Mouse (Mus musculus) hindbrain, embryonic 14.5 days (tissue): ENCODE measurements around the gene Smndc1. TPM values are rescaled to one million over a fixed set of nuclear protein-coding genes. Genes with fewer than 3 reads are reported as not detected.
"Not testable (repeated sequence)": the region's sequence is repeated elsewhere in the genome, so short reads cannot be mapped to it uniquely, and the experiment has no call there.

Experiments used
- ATAC-seq: fragments of 200-750 bp; cut with Nextera tagmentation; 2 replicates; pipeline ENCODE4 v1.8.0; 2017; ENCODE audit warnings: moderate number of reproducible peaks, mild to moderate bottlenecking, moderate TSS enrichment, moderate library complexity; ENCODE audit not compliant: low FRiP score
- DNase-seq: peaks from one replicate; pipeline ENCODE4 v3.0.0-alpha.2; 2015; ENCODE audit warnings: low spot score
- H3K27ac ChIP-seq: fragments of 300-500 bp; sonication (generic); 2 replicates; pipeline ENCODE4 v1.5.1; 2014; ENCODE audit warnings: mild to moderate bottlenecking, moderate library complexity
- H3K27me3 ChIP-seq: fragments of 300-500 bp; sonication (generic); 2 replicates; pipeline ENCODE4 v1.6.1; 2014; ENCODE audit warnings: mild to moderate bottlenecking, low read length, mixed read lengths; ENCODE audit not compliant: control insufficient read depth, insufficient read depth
- H3K36me3 ChIP-seq: fragments of 300-500 bp; sonication (generic); replicated peaks from 2 replicates; pipeline ENCODE4 v1.6.1; 2014; ENCODE audit not compliant: control insufficient read depth, insufficient read depth
- H3K4me1 ChIP-seq: fragments of 300-500 bp; sonication (generic); replicated peaks from 2 replicates; pipeline ENCODE4 v1.6.1; 2014; ENCODE audit warnings: antibody characterized with exemption, low read length, mixed read lengths; ENCODE audit not compliant: control insufficient read depth, insufficient read depth
- H3K4me2 ChIP-seq: fragments of 300-500 bp; sonication (generic); replicated peaks from 2 replicates; pipeline ENCODE4 v1.6.1; 2014; ENCODE audit warnings: mild to moderate bottlenecking, moderate library complexity
- H3K4me3 ChIP-seq: fragments of 300-500 bp; sonication (generic); replicated peaks from 2 replicates; pipeline ENCODE4 v1.5.1; 2014; ENCODE audit warnings: mild to moderate bottlenecking, low read length
- H3K9ac ChIP-seq: fragments of 300-500 bp; sonication (generic); 2 replicates; pipeline ENCODE4 v1.6.1; 2014
- H3K9me3 ChIP-seq: fragments of 300-500 bp; sonication (generic); 2 replicates; pipeline ENCODE4 v1.6.1; 2016; ENCODE audit warnings: low read length; ENCODE audit not compliant: control insufficient read depth
- WGBS: fragments of 180-500 bp; shearing (Covaris S2); extraction: QIAGEN DNeasy Blood & Tissue Kit; methylation state at CpG from one replicate; pipeline ENCODE4 v1.1.7; 2014; 5-methylcytosine and 5-hydroxymethylcytosine counted together
- polyA plus RNA-seq: library from polyadenylated mRNA; unstranded; fragments of >200 nt; fragmentation: Nextera tagmentation; extraction: Ambion mirVana; gene quantifications from 2 replicates; pipeline ENCODE4 v1.2.1, GENCODE M21; 2014

Smndc1 gene
- polyA plus RNA-seq, 1 experiment from 2014 or later = 35.6 TPM

DNA sequence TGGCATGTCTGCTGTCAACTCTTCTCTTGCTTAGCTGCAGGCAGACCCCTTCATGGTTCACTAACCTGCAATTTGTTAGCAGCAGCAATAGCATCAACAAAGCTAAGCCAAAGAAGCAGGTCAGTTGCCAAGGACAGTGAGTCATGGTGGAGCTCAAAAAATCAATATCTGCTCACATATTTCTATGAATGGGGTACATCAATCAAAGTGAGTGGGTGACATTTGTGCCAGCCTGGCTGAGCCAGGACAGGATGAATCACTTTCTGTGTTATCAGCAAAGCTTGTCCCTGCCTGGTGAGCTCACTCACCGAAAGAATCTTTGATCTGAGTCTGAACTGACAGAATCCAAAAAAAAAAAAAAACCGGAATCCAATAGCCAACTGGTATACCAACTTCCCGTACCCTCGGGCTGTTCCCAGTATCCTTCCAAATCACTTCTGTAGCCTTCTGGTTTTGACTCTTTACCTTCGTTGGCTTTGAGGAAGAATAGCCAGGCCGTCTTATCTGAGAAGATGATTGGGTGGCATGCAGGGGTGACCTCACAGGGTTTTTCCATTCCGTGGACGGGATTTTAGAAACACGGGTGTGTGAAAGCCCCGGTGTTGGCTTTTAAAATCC lies 13.9 kb upstream of the Smndc1 start:
- Histone ChIP-seq H3K27me3 (no peaks in the 10 kb centered on the region), H3K27ac (no peak overlapping the region; the same call in 1 of the 2 replicates), H3K36me3 (no peaks in the 10 kb centered on the region), H3K4me1 (no peaks in the 10 kb centered on the region), H3K4me2 (no peak overlapping the region), H3K9ac (no peak overlapping the region), H3K4me3 (no peak overlapping the region), H3K9me3 (no peaks in the 10 kb centered on the region)
- DNase-seq (no peak), ATAC-seq (no peak)
- WGBS = 85% methylated on average over 10 of the region's 10 CpGs

DNA sequence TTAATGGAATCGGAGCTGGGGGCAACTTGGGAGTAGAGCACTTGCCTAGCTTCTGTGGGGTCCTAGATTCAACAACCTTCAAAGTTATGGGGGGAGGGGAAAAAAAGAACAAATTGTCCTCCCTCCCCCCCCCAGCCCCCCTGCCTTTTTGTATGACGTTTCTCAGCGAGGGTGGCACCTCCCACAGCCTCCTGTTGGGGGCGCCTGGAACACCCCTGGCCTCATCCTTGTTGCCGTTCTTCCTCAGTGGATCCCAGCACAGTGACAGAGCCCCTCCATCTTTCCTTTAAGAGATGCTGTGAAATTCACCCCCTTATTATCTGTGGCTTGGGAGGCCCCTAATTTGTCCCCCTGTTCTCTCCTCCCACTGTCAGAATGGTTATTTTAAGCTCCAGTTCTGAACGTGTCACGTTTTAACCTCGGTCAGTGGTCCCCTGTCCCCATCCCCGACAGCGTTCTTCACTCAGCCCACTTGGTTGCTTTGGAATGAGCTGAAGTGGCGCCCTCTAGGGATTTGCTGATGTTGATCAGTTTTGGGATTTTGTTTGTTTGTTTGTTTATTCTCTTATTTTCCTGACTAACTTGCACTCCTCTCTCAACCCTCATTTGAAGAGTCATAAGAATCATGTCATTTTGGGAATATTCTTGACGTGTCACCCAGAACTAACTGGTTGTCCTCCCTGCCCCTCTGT lies 12.5 kb upstream of the Smndc1 start:
- H3K4me3 ChIP-seq = no peak overlapping the region
- H3K36me3 ChIP-seq = no peaks in the 10 kb centered on the region
- H3K4me2 ChIP-seq = no peak overlapping the region
- DNase-seq (no peak), ATAC-seq (no peak)
- H3K27me3 ChIP-seq = no peaks in the 10 kb centered on the region
- H3K27ac ChIP-seq = no peak overlapping the region
- WGBS = 54% methylated on average over 12 of the region's 12 CpGs
- H3K4me1 ChIP-seq = no peaks in the 10 kb centered on the region
- no peak overlapping the region for H3K9ac ChIP-seq
- H3K9me3 ChIP-seq = no peaks in the 10 kb centered on the region

DNA sequence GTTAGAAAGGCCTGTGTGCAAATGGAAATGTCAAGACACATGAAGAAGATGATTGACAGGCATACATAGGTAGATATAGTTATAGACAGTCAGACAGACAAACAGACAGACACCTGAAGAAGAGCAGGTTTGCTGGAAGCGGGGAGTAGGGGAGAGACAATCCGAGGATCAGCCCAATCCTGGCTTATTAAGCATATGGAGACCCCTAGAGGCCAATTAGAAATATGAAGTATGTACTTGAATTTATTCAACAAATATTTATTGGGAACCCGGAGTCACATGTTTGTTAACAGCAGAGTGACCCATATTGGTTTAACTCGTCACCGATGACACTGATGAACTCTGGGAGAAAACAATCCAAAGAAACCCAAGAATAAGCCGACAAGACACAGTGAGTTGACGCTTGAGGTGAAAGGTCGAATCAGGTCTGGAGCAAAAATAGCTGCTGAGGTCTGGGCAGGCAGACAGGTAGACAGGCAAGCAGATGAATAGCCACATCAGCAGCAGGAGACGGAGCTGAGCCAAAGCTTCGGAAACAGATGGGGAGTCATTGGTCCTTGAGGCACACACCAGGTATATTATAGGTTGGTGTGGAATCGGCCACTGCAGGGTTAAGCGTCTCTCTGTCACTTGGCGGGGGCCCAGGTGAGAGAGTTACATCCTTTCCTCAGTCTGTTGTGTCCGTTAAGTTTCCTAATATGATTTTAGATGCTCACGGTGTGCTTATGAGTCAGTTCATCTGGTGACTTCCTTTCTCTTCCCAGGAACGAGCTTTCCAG lies 10.1 kb upstream of the Smndc1 start:
- H3K4me3 ChIP-seq = no peak overlapping the region
- H3K36me3 ChIP-seq = no peaks in the 10 kb centered on the region
- no peaks in the 10 kb centered on the region for H3K4me1 ChIP-seq
- H3K4me2 ChIP-seq = no peak overlapping the region
- WGBS = 87% methylated on average over 16 of the region's 16 CpGs
- DNase-seq (no peak), ATAC-seq (no peak)
- H3K9ac ChIP-seq = no peak overlapping the region
- no peaks in the 10 kb centered on the region for H3K9me3 ChIP-seq
- H3K27me3 ChIP-seq = no peaks in the 10 kb centered on the region
- H3K27ac ChIP-seq = no peak overlapping the region

DNA sequence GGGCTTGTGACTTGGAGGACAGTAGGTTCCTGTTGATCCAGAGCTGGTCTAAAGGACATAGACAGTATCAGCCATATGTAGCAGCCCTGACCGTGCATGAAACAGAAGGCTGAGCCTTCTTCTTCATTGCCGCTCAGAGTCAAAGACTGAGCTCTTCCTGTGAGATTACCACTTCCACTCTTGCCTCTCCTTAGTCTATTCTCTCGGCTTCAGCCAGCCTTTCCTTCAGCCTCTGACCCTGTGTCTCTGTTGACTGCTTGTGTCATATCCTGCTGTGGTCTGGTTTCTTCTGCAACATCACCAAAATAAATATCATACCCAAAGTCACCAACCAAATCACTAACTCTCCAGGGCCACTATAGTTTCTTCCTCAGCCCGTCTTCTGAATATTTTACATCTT lies 8.8 kb upstream of the Smndc1 start:
- no peak overlapping the region for H3K4me2 ChIP-seq
- H3K9me3 ChIP-seq = no peaks in the 10 kb centered on the region
- no peaks in the 10 kb centered on the region for H3K4me1 ChIP-seq
- H3K27me3 ChIP-seq = no peaks in the 10 kb centered on the region
- no peak for DNase-seq
- no peak overlapping the region for H3K4me3 ChIP-seq
- no peaks in the 10 kb centered on the region for H3K36me3 ChIP-seq
- no peak for ATAC-seq
- H3K27ac ChIP-seq = no peak overlapping the region
- H3K9ac ChIP-seq = no peak overlapping the region
- WGBS = 87% methylated on average over 4 of the region's 4 CpGs

DNA sequence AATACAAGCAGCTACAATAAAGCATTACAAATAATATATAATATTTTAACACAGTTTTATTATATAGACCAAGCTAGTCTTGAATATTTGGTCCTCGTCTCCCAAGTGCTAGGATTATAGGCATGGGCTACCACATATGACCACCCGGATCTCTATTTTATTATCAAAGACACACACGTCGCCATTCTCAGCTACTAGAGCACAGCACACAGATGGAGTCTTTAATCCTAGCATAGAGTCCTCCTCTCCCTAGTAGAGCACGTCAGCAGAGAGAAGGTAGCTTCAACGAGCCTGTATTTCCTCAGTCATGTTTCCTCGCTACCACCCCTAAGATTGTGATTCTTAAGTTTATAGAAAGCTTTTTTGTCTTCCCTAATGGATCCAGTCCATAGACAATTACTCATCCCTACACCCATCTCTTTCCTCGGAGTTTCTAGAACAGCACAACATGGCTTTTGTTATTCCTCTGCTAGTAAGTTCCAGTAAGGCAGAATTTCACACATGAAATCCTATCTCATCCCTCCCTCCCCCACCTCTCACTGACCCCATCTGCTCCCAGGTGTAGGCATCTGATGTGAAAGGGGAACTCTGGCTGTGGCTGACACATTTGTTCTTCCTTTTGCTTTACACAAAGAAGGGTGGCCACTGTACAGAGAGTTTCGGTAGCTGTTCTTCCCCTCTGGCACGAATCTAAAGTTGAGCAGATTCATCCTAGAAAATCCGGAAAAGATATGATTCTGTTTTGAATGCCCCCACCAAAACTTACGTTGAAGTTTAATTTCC lies 7.3 kb upstream of the Smndc1 start:
- Histone ChIP-seq H3K36me3 (no peaks in the 10 kb centered on the region), H3K9me3 (no peaks in the 10 kb centered on the region), H3K4me2 (no peak overlapping the region), H3K27ac (no peak overlapping the region), H3K4me3 (no peak overlapping the region), H3K27me3 (no peaks in the 10 kb centered on the region), H3K4me1 (no peaks in the 10 kb centered on the region), H3K9ac (no peak overlapping the region)
- ATAC-seq (no peak), DNase-seq (no peak)
- WGBS = 84% methylated on average over 12 of the region's 12 CpGs

DNA sequence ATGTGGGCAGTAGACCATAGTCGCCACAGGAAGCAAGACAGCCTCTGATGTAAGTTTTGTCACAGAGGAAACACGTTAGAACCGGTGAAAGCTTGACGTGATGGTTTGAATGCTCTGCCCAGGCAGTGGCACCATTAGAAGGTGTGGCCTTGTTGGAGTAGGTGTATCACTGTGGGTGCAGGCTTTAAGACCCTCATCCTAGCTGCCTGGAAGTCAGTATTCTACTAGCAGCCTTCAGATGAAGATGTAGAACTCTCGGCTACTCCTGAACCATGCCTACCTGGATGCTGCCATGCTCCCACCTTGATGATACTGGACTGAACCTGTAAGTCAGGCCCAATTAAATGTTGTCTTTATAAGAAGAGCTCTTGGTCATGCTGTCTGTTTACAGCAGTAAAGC lies 5.4 kb upstream of the Smndc1 start:
- H3K27ac ChIP-seq, H3K9me3 ChIP-seq, H3K36me3 ChIP-seq, DNase-seq, H3K4me3 ChIP-seq, H3K4me1 ChIP-seq, H3K9ac ChIP-seq, H3K4me2 ChIP-seq, ATAC-seq, H3K27me3 ChIP-seq: not testable (repeated sequence)
- WGBS = 32% methylated on average over 5 of the region's 5 CpGs

DNA sequence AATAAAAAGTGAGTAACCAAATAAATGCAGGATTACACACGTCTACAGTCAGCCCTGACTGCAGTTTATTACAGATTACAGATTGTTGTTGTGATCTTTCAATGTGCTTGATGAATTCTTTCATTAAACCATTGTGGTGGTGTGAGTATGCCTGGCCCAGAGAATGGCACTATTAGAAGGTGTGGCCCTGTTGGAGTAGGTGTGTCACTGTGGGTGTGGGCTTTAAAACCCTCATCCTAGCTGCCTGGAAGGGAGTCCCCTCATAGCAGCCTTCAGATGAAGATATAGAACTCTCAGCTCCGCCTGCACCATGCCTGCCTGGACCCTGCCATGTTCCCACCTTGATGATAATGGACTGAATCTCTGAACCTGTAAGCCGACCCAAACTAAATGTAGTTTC lies 4.6 kb upstream of the Smndc1 start:
- H3K27ac ChIP-seq, ATAC-seq, H3K9me3 ChIP-seq, H3K4me1 ChIP-seq, H3K4me3 ChIP-seq, DNase-seq, H3K9ac ChIP-seq, H3K27me3 ChIP-seq, H3K4me2 ChIP-seq, H3K36me3 ChIP-seq: not testable (repeated sequence)
- 68% methylated on average over 3 of the region's 3 CpGs for WGBS

DNA sequence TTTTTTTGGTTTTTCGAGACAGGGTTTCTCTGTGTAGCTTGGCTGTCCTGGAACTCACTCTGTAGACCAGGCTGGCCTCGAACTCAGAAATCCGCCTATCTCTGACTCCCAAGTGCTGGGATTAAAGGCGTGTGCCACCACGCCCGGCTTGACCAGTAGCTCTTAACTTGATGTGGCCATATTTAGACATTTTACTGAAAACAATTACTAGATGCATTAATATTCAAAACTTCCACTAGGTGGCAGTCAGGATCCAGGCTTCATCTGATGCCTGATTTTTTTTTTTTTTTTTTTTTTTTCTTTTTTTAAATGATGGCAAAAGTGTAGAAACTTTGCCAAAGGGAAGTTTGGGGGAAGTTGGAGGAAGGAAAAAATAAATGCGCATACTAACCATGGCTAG lies 4.2 kb upstream of the Smndc1 start:
- peak; percentile 83 for DNase-seq
- H3K9me3 ChIP-seq = no peaks in the 10 kb centered on the region
- H3K9ac ChIP-seq = no peak overlapping the region
- H3K27me3 ChIP-seq = no peaks in the 10 kb centered on the region
- H3K36me3 ChIP-seq = no peaks in the 10 kb centered on the region
- no peak overlapping the region for H3K4me3 ChIP-seq
- peaks cover 6% of the 10 kb centered on the region for H3K4me1 ChIP-seq
- no peak overlapping the region for H3K27ac ChIP-seq
- 17% methylated on average over 7 of the region's 7 CpGs for WGBS
- no peak for ATAC-seq
- no peak overlapping the region for H3K4me2 ChIP-seq

DNA sequence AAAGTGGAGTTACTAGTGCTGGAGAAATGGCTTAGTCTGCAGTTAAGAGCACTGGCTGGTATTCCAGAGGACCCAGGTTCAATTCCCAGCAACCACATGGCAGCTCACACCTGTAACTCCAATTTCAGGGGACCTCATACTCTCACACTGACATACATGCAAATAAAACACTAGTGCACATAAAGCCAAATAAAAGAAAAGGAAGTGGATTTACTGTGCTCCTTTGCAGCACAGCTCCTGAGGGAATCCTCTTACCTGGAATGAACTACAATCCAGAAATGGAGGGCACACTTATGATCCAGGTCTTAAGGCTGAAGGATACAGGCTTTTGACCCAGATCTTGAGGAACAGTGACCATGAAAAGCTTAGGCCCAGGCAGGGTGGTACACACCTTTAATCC lies 3.3 kb upstream of the Smndc1 start:
- no peak for ATAC-seq
- Histone ChIP-seq H3K27me3 (no peaks in the 10 kb centered on the region), H3K4me2 (no peak overlapping the region), H3K9ac (no peak overlapping the region), H3K9me3 (no peaks in the 10 kb centered on the region), H3K36me3 (peaks cover 5% of the 10 kb centered on the region; the same call in 1 of the 2 replicates), H3K4me1 (peaks cover 14% of the 10 kb centered on the region), H3K27ac (no peak overlapping the region), H3K4me3 (no peak overlapping the region)
- DNase-seq = no peak
